Mouse (Mus musculus): ENCODE measurements around the gene Dph7.
A peak's percentile ranks its signal among the peaks of the same experiment; 100 is the strongest.

Gene Dph7

DNA sequence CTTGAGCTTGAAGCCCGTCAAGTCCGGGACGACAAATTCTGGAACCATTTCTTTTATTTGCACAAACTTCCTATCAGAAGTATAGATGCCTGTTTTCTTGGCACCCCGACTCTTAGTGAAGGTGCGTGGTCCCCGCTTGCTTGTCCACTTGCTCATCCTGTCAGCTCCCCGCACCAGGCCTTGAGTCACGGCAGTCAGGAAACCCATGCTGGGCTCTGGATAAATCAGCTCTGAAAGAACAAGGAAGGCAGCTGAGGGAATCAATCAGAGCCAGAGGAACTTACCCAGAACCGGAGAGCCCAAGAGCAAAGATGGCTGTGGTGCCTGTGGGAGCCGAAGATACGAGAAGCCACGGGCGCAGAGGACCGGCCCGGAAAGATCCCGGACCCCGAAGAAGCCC is 12.3 kb downstream of the Dph7 start:
- DNase-seq = peak in 1 of 2 experiments; percentile 28

GRCm38 (mm10) chr2:24974906-24975703 is 12.9 kb downstream of the Dph7 start, which contains the start of gene Mrpl41:
Gene Mrpl41 (minus strand): TSS chr2:24975098.
- peak; percentile 98 for DNase-seq

DNA sequence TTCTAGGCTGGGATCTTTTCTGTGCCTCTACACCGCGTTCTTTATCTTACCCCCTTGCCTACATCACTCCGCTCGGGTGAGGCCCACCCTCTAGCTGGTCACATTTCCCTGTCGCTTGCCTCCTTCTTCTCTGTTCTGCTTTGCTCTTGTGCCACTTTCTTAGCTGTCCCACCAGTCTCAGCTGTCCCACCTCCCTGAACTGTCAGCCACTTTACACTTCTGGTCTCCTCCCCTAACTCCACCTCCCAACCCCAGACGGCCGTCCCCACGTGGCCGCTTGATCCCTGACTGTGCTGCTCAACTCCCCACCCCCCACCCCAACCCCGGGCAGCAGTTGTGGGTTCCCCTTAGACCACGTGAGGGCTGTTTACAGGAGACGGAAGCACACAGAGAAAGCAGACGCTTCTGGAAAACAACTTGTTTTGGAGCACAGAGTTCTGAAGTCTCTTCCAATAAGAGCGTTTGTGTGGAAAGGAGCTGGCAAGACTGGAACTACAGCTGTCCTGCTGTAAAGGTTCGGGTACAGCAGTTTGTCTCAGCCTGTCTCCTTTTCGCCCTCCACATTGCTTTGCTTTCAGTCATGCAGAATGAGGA is 13.6 kb downstream of the Dph7 start, which contains the start of gene Pnpla7:
Gene Pnpla7, plus strand, starts transcription at position 330 of the 594 bp plus-strand sequence.
- peak; percentile 89 to 92 for DNase-seq

GRCm38 (mm10) chr2:24976960-24977359 is 14.8 kb downstream of the Dph7 start:
- DNase-seq = no peak

- no peak for DNase-seq
Measured at GRCm38 (mm10) chr2:24987762-24988161, 25.6 kb downstream of the Dph7 start.

GRCm38 (mm10) chr2:24995332-24995731 is 33.1 kb downstream of the Dph7 start:
- no peak for DNase-seq

DNA sequence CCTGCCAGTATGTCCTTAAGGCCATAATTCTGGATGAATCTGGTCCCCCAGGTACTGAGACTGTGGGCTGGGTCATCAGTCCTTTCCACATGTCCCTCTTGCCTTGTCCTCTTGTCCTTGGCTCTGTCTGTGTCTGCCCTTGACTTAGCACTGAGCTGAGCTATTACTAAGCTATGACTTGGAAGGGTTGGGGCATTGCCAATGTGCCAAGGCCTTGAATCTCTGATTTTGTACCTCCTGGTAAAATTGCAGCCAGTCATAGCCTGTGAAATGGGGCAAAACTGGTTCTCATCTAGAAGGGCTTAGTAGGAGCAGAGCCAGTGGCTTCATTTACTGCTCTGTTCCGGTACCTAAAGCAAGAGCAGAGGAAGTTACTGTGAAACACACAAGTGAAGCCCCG is 34.3 kb downstream of the Dph7 start:
- no peak for DNase-seq

GRCm38 (mm10) chr2:25000544-25001235 is 38.5 kb downstream of the Dph7 start:
- DNase-seq = peak; percentile 52 to 76

GRCm38 (mm10) chr2:25003946-25004786 is 42.0 kb downstream of the Dph7 start:
- DNase-seq = no peak

- no peak for DNase-seq
Measured at GRCm38 (mm10) chr2:25006767-25007166, 44.6 kb downstream of the Dph7 start.

GRCm38 (mm10) chr2:25008250-25008649 is 46.0 kb downstream of the Dph7 start:
- DNase-seq = peak in 1 of 2 experiments; percentile 36

Data from kidney, postnatal 36 days (tissue).